Comparison of ENCODE assay signal across 9 mouse cellular contexts in the genomic region with DNA sequence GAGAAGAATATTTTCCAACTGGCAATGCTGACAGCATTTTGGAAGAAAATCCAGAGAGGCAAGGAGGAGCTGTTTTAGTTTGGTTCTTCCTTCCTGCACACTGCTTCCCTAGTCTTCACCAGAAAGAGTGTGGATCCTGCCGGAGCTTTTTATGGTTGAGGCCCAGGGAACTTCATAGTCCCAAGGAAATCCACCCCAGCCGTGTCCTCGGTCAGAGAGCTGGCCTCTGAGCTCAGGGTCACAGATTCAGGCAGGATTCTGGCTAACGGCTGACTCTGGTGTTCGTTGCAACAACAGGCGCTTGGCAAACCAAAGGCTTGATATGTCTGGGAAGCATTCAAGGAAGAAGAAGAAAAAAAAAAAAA. TPM values are rescaled to one million over a fixed set of nuclear protein-coding genes. Genes with fewer than 3 reads are reported as not detected.
DNase-seq lines count a peak whose midpoint lies in the region; ATAC-seq lines count a peak whose summit lies in the region.
"Had no signal": no experiment of that assay in that cellular context is flagged by ENCODE, and none has a peak within 500 bp of the region (broad histone marks: within the 10 kb centered on the region; RNA-seq: fewer than 3 reads in every experiment).

No protein-coding gene starts in this region.

- H3K27ac ChIP-seq in kidney, embryonic 14.5 days (ENCODE audit: low read depth, low read length): peak overlapping the region; percentile 91
- H3K27ac ChIP-seq in stomach, embryonic 16.5 days (ENCODE audit: low read length): peak overlapping the region; percentile 91

- no peaks in the 10 kb centered on the region for H3K9me3 ChIP-seq in kidney, embryonic 14.5 days (ENCODE audit: control insufficient read depth, low read length)
- H3K9me3 ChIP-seq in stomach, embryonic 16.5 days (replicated peaks; ENCODE audit: control insufficient read depth, low read length): no peaks in the 10 kb centered on the region
- H3K9me3 ChIP-seq: liver, embryonic 13.5 days had no signal

- H3K9ac ChIP-seq in kidney, embryonic 14.5 days (ENCODE audit: low read depth, low read length): no peak overlapping the region
- peak overlapping the region; percentile 47; the same call in 1 of the 2 replicates for H3K9ac ChIP-seq in stomach, embryonic 16.5 days (ENCODE audit: low read length)

- WGBS in kidney, embryonic 14.5 days: 12% methylated on average over 6 of the region's 6 CpGs
- 28% methylated on average over 6 of the region's 6 CpGs for WGBS in stomach, embryonic 16.5 days

- peaks cover 24% of the 10 kb centered on the region for H3K4me1 ChIP-seq in kidney, embryonic 14.5 days (ENCODE audit: control insufficient read depth, insufficient read depth, low read length)
- H3K4me1 ChIP-seq in stomach, embryonic 16.5 days (ENCODE audit: control insufficient read depth, insufficient read depth, low read length): peaks cover 14% of the 10 kb centered on the region

- DNase-seq in cerebellum, postnatal 14 days: peak; percentile 44 to 48
- no peak for DNase-seq in cerebellum, adult 8-10 months
- peak; percentile 44 for DNase-seq in ovary, adult 18-20 months (ENCODE audit: low spot score)
- DNase-seq in ovary, postnatal 14 days (ENCODE audit: low spot score): no peak
- DNase-seq in right cerebral cortex, postnatal 36 days (ENCODE audit: low spot score in 2 of 2): no peak
- no peak for DNase-seq in layer of hippocampus, postnatal 25 days (ENCODE audit: extremely low spot score in 1 of 2, low spot score in 1 of 2)
- DNase-seq: liver, embryonic 13.5 days had no signal

- H3K36me3 ChIP-seq in kidney, embryonic 14.5 days (ENCODE audit: control insufficient read depth, insufficient read depth, low read length): no peaks in the 10 kb centered on the region
- no peaks in the 10 kb centered on the region for H3K36me3 ChIP-seq in stomach, embryonic 16.5 days (ENCODE audit: control insufficient read depth, insufficient read depth, low read length)
- H3K36me3 ChIP-seq: liver, embryonic 13.5 days had no signal

- no peak overlapping the region for H3K4me3 ChIP-seq in kidney, embryonic 14.5 days (ENCODE audit: low read length)
- no peak overlapping the region for H3K4me3 ChIP-seq in stomach, embryonic 16.5 days (replicated peaks; ENCODE audit: low read length)
- H3K4me3 ChIP-seq: liver, embryonic 13.5 days had no signal

- ATAC-seq in kidney, embryonic 14.5 days (ENCODE audit: low FRiP score, low TSS enrichment): no peak
- ATAC-seq in stomach, embryonic 16.5 days (ENCODE audit: insufficient read depth, low FRiP score): no peak

- no peaks in the 10 kb centered on the region for H3K27me3 ChIP-seq in kidney, embryonic 14.5 days (ENCODE audit: control insufficient read depth, insufficient read depth, low read length)
- no peaks in the 10 kb centered on the region for H3K27me3 ChIP-seq in stomach, embryonic 16.5 days (ENCODE audit: control insufficient read depth, insufficient read depth, low read length)

- H3K4me2 ChIP-seq in kidney, embryonic 14.5 days (replicated peaks; ENCODE audit: low read depth, low read length): no peak overlapping the region
- no peak overlapping the region for H3K4me2 ChIP-seq in stomach, embryonic 16.5 days (ENCODE audit: low read depth, low read length)
- H3K4me2 ChIP-seq: liver, embryonic 13.5 days had no signal

RNA-seq across cellular contexts. Expression of gene Ctdsp2, which starts 15.6 kb away (rescaled TPM):
- 81.1 and 112 TPM in 2 replicates for polyA plus RNA-seq in kidney, embryonic 14.5 days (2014; fragmentation: Nextera tagmentation; extraction: Ambion mirVana)
- polyA plus RNA-seq in stomach, embryonic 16.5 days (2015; fragmentation: Nextera tagmentation; extraction: Ambion mirVana): 49.4 and 53.4 TPM in 2 replicates
- total RNA-seq in layer of hippocampus, postnatal 25 days (2021): 100 to 1,000 TPM in 1 of 2 experiments, 10 to 100 TPM in 1; 98.6 to 118 TPM

RNA-seq across cellular contexts. Expression of gene Avil, which starts 37.6 kb away (rescaled TPM):
- 0.19 and 0.20 TPM in 2 replicates for polyA plus RNA-seq in kidney, embryonic 14.5 days (2014; fragmentation: Nextera tagmentation; extraction: Ambion mirVana)
- polyA plus RNA-seq in stomach, embryonic 16.5 days (2015; fragmentation: Nextera tagmentation; extraction: Ambion mirVana): 1.0 and 1.9 TPM in 2 replicates
- under 1 TPM; 0.47 to 0.69 TPM for total RNA-seq in layer of hippocampus, postnatal 25 days (2021)

Comparison
In these comparisons a context has a peak if more than half of its experiments do, and no peak if none do; other contexts are left out.
1. DNase-seq: peak in cerebellum, postnatal 14 days (2 of 2) and ovary, adult 18-20 months (single experiment); none in cerebellum, adult 8-10 months (single experiment), ovary, postnatal 14 days (single experiment), right cerebral cortex, postnatal 36 days (0 of 2) and layer of hippocampus, postnatal 25 days (0 of 2).